Comparison of ENCODE assay signal across 24 mouse cellular contexts in the genomic region with DNA sequence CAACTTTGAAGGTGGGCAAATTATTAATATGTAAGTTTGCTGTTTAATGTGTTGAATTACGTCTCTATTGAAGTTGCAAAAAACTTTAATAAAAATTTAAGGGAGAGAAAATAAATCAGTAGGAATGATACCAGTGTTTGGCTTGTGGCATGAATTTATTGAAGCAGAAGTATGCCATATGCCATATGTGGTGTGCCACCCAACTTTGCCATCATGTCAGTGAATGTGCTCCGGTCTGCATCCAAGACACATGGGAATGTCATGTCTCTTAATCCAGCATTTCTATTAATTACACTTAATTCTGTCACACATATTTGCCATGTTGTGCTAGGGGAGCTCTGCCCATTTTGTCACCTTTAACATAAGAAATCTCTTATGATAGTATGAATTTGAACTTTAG.
"Had no signal": no experiment of that assay in that cellular context is flagged by ENCODE, and none has a peak within 500 bp of the region (broad histone marks: within the 10 kb centered on the region; RNA-seq: fewer than 3 reads in every experiment).

No protein-coding gene starts in this region.

- DNase-seq: kidney, postnatal 10 days; kidney, postnatal 36 days; layer of hippocampus, postnatal 36 days; liver; lung, adult 18-20 months; lung, postnatal 10 days; lung, postnatal 36 days; retina, postnatal 1 day; right cerebral cortex, postnatal 25 days; spleen, adult 18-20 months; thymus, adult 18-20 months; thymus, postnatal 36 days had no signal

- H3K4me1 ChIP-seq: limb, embryonic 10.5 days; limb, embryonic 13.5 days; liver, embryonic 12.5 days; liver, embryonic 15.5 days; lung, embryonic 15.5 days; megakaryocyte, embryonic 14.5 days; midbrain, embryonic 10.5 days; midbrain, embryonic 13.5 days; neural tube, embryonic 13.5 days had no signal

- H3K36me3 ChIP-seq: limb, embryonic 10.5 days; limb, embryonic 13.5 days; liver, embryonic 12.5 days; liver, embryonic 15.5 days; lung, embryonic 15.5 days; midbrain, embryonic 10.5 days; midbrain, embryonic 13.5 days; neural tube, embryonic 13.5 days had no signal

- H3K27me3 ChIP-seq: limb, embryonic 13.5 days; liver, embryonic 12.5 days; liver, embryonic 15.5 days; lung, embryonic 15.5 days; megakaryocyte, embryonic 14.5 days; midbrain, embryonic 13.5 days; neural tube, embryonic 13.5 days had no signal

- H3K4me2 ChIP-seq: limb, embryonic 13.5 days; liver, embryonic 12.5 days; liver, embryonic 15.5 days; lung, embryonic 15.5 days; midbrain, embryonic 13.5 days; neural tube, embryonic 13.5 days had no signal

- ATAC-seq: liver, embryonic 12.5 days; midbrain, embryonic 13.5 days; midbrain, embryonic 16.5 days had no signal

- H3K27ac ChIP-seq: left cerebral cortex, adult 2 months; limb, embryonic 10.5 days; limb, embryonic 13.5 days; liver, embryonic 12.5 days; liver, embryonic 15.5 days; lung, embryonic 15.5 days; midbrain, embryonic 10.5 days; midbrain, embryonic 13.5 days; neural tube, embryonic 13.5 days had no signal

- H3K9me3 ChIP-seq: limb, embryonic 10.5 days; limb, embryonic 13.5 days; liver, embryonic 12.5 days; liver, embryonic 15.5 days; lung, embryonic 15.5 days; megakaryocyte, embryonic 14.5 days; midbrain, embryonic 10.5 days; midbrain, embryonic 13.5 days; neural tube, embryonic 13.5 days had no signal

- H3K9ac ChIP-seq: limb, embryonic 13.5 days; liver, embryonic 12.5 days; liver, embryonic 15.5 days; lung, embryonic 15.5 days; midbrain, embryonic 13.5 days; neural tube, embryonic 13.5 days had no signal

- H3K4me3 ChIP-seq: left cerebral cortex, adult 2 months; limb, embryonic 10.5 days; limb, embryonic 13.5 days; liver, embryonic 12.5 days; liver, embryonic 15.5 days; lung, embryonic 15.5 days; megakaryocyte, embryonic 14.5 days; midbrain, embryonic 10.5 days; midbrain, embryonic 13.5 days; myocyte; neural tube, embryonic 13.5 days had no signal
